Mouse (Mus musculus) liver, embryonic 14.5 days (tissue): ENCODE results near the gene Umad1. TPM values are rescaled to one million over a fixed set of nuclear protein-coding genes. Genes with fewer than 3 reads are reported as not detected.

Source experiments
- ATAC-seq: fragments of 200-750 bp; cut with Nextera tagmentation; 2 replicates; pipeline ENCODE4 v1.8.0; 2017; ENCODE audit warnings: moderate number of reproducible peaks, mild to moderate bottlenecking, moderate library complexity; ENCODE audit not compliant: insufficient read depth
- DNase-seq, 3 experiments: peaks; one replicate each; pipeline ENCODE4 v3.0.0-alpha.2; 2012 to 2013; ENCODE audit warnings: low read depth in 3 of 3, low spot score in 3 of 3
- H3K27ac ChIP-seq: fragments of 300-500 bp; sonication (generic); 2 replicates; pipeline ENCODE4 v1.5.1; 2014; ENCODE audit warnings: moderate library complexity, mild to moderate bottlenecking, control low read depth, inconsistent platforms
- H3K27me3 ChIP-seq: fragments of 300-500 bp; sonication (generic); 2 replicates; pipeline ENCODE4 v1.6.1; 2014; ENCODE audit warnings: mild to moderate bottlenecking, low read length, moderate library complexity; ENCODE audit not compliant: control insufficient read depth, insufficient read depth
- H3K36me3 ChIP-seq: fragments of 300-500 bp; sonication (generic); replicated peaks from 2 replicates; pipeline ENCODE4 v1.6.1; 2014; ENCODE audit warnings: low read depth; ENCODE audit not compliant: control insufficient read depth, insufficient read depth
- H3K4me1 ChIP-seq, 2 experiments: fragments of 200-500 bp in 1 of 2; fragments of 300-500 bp in 1 of 2; sonication (generic) in 1 of 2; replicated peaks; 2 replicates each; pipeline ENCODE4 v1.6.1; 2012 to 2014; ENCODE audit warnings: antibody characterized with exemption in 1 of 2, inconsistent platforms in 1 of 2, low read length in 1 of 2; ENCODE audit not compliant: control insufficient read depth in 2 of 2, insufficient read depth in 2 of 2
- H3K4me2 ChIP-seq: fragments of 300-500 bp; sonication (generic); 2 replicates; pipeline ENCODE4 v1.6.1; 2014; ENCODE audit warnings: low read depth, mild to moderate bottlenecking, control low read depth, moderate library complexity
- H3K4me3 ChIP-seq, 2 experiments: fragments of 200-500 bp in 1 of 2; fragments of 300-500 bp in 1 of 2; sonication (generic) in 1 of 2; 2 replicates each; pipeline ENCODE4 v1.5.1; 2012 to 2014; ENCODE audit warnings: low read depth in 2 of 2, low read length in 2 of 2, mild to moderate bottlenecking in 2 of 2, control low read depth in 1 of 2, inconsistent platforms in 1 of 2, moderate library complexity in 1 of 2; ENCODE audit not compliant: insufficient read depth in 1 of 2
- H3K9ac ChIP-seq: fragments of 300-500 bp; sonication (generic); replicated peaks from 2 replicates; pipeline ENCODE4 v1.6.1; 2014; ENCODE audit warnings: mild to moderate bottlenecking, control low read depth, moderate library complexity
- H3K9me3 ChIP-seq: fragments of 300-500 bp; sonication (generic); 2 replicates; pipeline ENCODE4 v1.6.1; 2016; ENCODE audit warnings: low read length, mixed read lengths; ENCODE audit not compliant: control insufficient read depth
- CTCF ChIP-seq: IDR thresholded peaks from 2 replicates; pipeline ENCODE4 v1.5.1; 2016; ENCODE audit warnings: antibody characterized with exemption, low read depth, control low read depth
- EP300 ChIP-seq: IDR thresholded peaks from 2 replicates; pipeline ENCODE4 v1.6.1; 2016; ENCODE audit warnings: antibody characterized with exemption, low read depth
- WGBS: fragments of 180-500 bp; shearing (Covaris S2); extraction: QIAGEN DNeasy Blood & Tissue Kit; methylation state at CpG from one replicate; pipeline ENCODE4 v1.1.7; 2014; ENCODE audit not compliant: insufficient replicate concordance; 5-methylcytosine and 5-hydroxymethylcytosine counted together
- polyA plus RNA-seq, 2 experiments: library from polyadenylated mRNA; depleted of rRNA in 1 of 2; stranded (reverse) in 1 of 2; unstranded in 1 of 2; fragments of >200 nt; fragmentation: Nextera tagmentation in 1 of 2; extraction: Ambion mirVana in 1 of 2; gene quantifications; 2 replicates each; pipeline versions ENCODE4 v1.2.1 to v1.2.3; 2012 to 2014

Umad1 gene
- polyA plus RNA-seq, 2 experiments, result 8.1 to 14.7 TPM

GRCm38 (mm10) chr6:8458596-8458995 is 199.5 kb downstream of the Umad1 start:
- no peak overlapping the region for H3K4me3 ChIP-seq
- H3K27ac ChIP-seq, result no peak overlapping the region
- no peaks in the 10 kb centered on the region for H3K9me3 ChIP-seq
- no peaks in the 10 kb centered on the region for H3K4me1 ChIP-seq
- H3K27me3 ChIP-seq, result no peaks in the 10 kb centered on the region
- no peaks in the 10 kb centered on the region for H3K36me3 ChIP-seq
- DNase-seq (no peak), ATAC-seq (no peak)
- no peak overlapping the region for H3K9ac ChIP-seq
- TF ChIP-seq CTCF (no peak), EP300 (no peak)
- 80% methylated on average over 4 of the region's 4 CpGs for WGBS
- H3K4me2 ChIP-seq, result no peak overlapping the region

- DNase-seq (no peak), ATAC-seq (no peak)
- 87% methylated on average over 2 of the region's 2 CpGs for WGBS
- Histone ChIP-seq H3K4me3 (no peak overlapping the region), H3K36me3 (no peaks in the 10 kb centered on the region), H3K4me2 (no peak overlapping the region), H3K27ac (no peak overlapping the region), H3K27me3 (no peaks in the 10 kb centered on the region), H3K9me3 (no peaks in the 10 kb centered on the region), H3K4me1 (no peaks in the 10 kb centered on the region), H3K9ac (no peak overlapping the region)
- TF ChIP-seq CTCF (no peak), EP300 (no peak)
Measured at GRCm38 (mm10) chr6:8462447-8462846, 203.4 kb downstream of the Umad1 start.

- no peaks in the 10 kb centered on the region for H3K27me3 ChIP-seq
- no peak for TF ChIP-seq EP300
- TF ChIP-seq CTCF, result no peak
- 50% methylated on average over 1 of the region's 1 CpGs for WGBS
- no peak overlapping the region for H3K4me2 ChIP-seq
- DNase-seq (no peak), ATAC-seq (no peak)
- no peak overlapping the region for H3K27ac ChIP-seq
- no peak overlapping the region for H3K4me3 ChIP-seq
- no peaks in the 10 kb centered on the region for H3K9me3 ChIP-seq
- no peak overlapping the region for H3K9ac ChIP-seq
- H3K4me1 ChIP-seq, result no peaks in the 10 kb centered on the region
- no peaks in the 10 kb centered on the region for H3K36me3 ChIP-seq
Measured at GRCm38 (mm10) chr6:8465388-8465787, 206.3 kb downstream of the Umad1 start.

GRCm38 (mm10) chr6:8465985-8466384 is 206.9 kb downstream of the Umad1 start:
- no peak overlapping the region for H3K9ac ChIP-seq
- H3K9me3 ChIP-seq, result no peaks in the 10 kb centered on the region
- 65% methylated on average over 5 of the region's 5 CpGs for WGBS
- no peak overlapping the region for H3K4me2 ChIP-seq
- no peaks in the 10 kb centered on the region for H3K27me3 ChIP-seq
- ATAC-seq (no peak), DNase-seq (no peak)
- TF ChIP-seq CTCF (no peak), EP300 (no peak)
- H3K36me3 ChIP-seq, result no peaks in the 10 kb centered on the region
- no peak overlapping the region for H3K4me3 ChIP-seq
- no peak overlapping the region for H3K27ac ChIP-seq
- H3K4me1 ChIP-seq, result no peaks in the 10 kb centered on the region

GRCm38 (mm10) chr6:8467667-8468337 is 208.7 kb downstream of the Umad1 start:
- H3K36me3 ChIP-seq, result no peaks in the 10 kb centered on the region
- no peak overlapping the region for H3K4me3 ChIP-seq
- peaks cover 0 to 2% of the 10 kb centered on the region in 2 experiments; a peak in 2 of 4 replicates for H3K4me1 ChIP-seq
- TF ChIP-seq EP300, result no peak
- TF ChIP-seq CTCF, result no peak
- no peaks in the 10 kb centered on the region for H3K9me3 ChIP-seq
- no peak overlapping the region for H3K27ac ChIP-seq
- H3K27me3 ChIP-seq, result no peaks in the 10 kb centered on the region
- WGBS, result 69% methylated on average over 10 of the region's 10 CpGs
- no peak overlapping the region for H3K4me2 ChIP-seq
- no peak overlapping the region for H3K9ac ChIP-seq
- DNase-seq, result no peak
- no peak for ATAC-seq
